Mouse (Mus musculus) CD4-positive helper T cell, adult 2 months (primary cell): ENCODE data around the gene Sphk2.
"Not testable (repeated sequence)": the region's sequence is repeated elsewhere in the genome, so short reads cannot be mapped to it uniquely, and the experiment has no call there.

ENCODE experiments used
- DNase-seq: peaks from one replicate; pipeline ENCODE4 v3.0.0-alpha.2; 2012; ENCODE audit warnings: low read depth, missing footprints, low spot score

The Sphk2 gene

GRCm38 (mm10) chr7:45693921-45694591 is 23.7 kb downstream of the Sphk2 start, which contains the start of gene Sec1:
Gene Sec1 (minus strand): TSS chr7:45694402.
- no peak for DNase-seq

DNA sequence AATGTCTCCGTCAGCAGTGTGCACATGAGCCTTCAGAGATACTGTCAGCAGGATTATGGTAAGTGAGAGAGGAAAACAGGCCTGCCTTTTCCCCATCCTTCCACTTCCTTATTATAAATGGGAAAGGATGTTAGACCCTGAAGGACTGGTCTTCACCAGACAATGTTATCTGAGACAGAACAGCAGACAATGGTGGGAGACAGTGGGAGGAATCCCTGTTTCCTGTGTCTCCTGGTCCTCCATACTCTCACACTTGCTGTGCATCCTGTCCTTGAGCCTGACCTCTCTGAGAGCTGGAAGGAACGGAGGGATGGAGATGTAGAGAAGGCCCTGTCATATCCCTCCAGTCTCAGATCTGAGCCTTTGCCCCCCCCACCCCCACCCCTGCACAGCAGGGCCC is 25.4 kb downstream of the Sphk2 start:
- no peak for DNase-seq

DNA sequence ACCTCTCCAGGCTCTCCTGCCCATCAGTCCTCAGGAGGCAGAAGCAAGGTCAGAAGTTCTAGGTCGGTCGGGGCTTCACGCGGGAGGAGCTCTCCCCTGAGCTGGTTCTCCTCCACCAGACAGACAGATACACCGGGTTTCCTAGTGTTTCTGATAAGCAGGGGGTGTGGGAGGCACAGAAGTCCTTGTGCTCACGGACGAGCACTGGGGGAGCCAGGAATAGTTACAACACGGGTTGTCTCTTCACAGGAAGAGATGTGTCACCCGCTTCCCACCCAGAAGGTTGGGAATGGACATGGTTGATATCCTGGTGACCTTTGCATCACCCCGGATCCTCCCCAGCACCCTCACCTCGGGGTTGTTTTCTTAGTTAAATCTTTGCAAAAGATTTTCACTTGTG is 28.0 kb downstream of the Sphk2 start:
- no peak for DNase-seq

- no peak for DNase-seq
Observed at GRCm38 (mm10) chr7:45689099-45689498, 28.7 kb downstream of the Sphk2 start.

GRCm38 (mm10) chr7:45686841-45687240 is 31.0 kb downstream of the Sphk2 start:
- peak; percentile 40 for DNase-seq

DNA sequence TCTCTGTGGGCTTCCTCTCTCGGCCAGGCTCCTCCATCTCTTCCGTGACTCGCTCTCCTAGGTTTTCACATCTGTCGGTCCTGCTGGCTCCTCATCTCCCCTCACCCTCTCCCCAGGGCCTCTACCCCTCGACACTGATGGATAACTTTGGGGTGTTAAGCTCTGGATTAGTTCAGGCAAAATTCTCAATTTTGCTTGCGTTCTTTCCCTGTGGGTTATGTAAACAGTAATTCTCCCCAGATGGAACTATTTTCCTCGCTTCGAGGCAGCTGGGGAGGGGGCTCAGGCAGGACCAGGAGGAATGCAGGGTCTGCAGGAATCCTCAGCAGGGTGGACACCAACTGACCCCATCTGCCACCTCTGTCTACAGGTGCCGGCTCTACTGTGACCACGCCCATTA is 32.0 kb downstream of the Sphk2 start:
- DNase-seq, result no peak

DNA sequence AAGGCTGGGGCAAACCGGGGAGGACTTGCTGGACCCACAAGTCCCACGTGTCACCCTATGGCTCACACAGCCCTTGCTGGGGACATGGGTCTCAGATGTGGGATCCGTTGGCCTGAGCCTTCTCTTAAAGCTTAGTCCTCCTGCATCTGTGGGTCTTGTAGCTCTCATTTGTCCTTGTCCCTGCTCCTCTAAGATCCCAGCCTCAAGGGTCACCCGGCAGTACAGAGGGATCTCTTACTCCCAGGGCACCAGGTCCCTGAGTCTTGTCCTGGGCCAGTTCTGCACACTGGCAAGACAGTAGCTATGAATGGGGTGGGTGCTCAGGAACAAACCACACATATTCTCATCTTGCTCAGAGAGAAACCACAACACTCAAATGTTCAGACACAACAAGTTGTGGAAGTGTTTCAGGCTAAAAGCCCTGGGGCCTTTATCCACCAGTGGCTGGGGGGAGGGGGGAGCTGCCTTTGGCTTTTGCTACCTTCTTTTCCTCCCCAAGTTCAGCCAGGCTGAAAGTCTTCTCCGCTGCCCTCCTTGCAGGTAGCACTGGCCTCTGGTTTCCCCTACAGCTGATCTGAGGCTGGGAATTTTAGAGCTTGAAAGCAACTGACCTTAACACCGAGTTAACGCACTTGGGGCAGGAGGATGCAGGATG is 34.3 kb downstream of the Sphk2 start, which contains the start of gene Ntn5:
TSS of gene Ntn5 (plus strand) at position 627 of the 655 bp plus-strand sequence.
- DNase-seq, result peak; percentile 41

DNA sequence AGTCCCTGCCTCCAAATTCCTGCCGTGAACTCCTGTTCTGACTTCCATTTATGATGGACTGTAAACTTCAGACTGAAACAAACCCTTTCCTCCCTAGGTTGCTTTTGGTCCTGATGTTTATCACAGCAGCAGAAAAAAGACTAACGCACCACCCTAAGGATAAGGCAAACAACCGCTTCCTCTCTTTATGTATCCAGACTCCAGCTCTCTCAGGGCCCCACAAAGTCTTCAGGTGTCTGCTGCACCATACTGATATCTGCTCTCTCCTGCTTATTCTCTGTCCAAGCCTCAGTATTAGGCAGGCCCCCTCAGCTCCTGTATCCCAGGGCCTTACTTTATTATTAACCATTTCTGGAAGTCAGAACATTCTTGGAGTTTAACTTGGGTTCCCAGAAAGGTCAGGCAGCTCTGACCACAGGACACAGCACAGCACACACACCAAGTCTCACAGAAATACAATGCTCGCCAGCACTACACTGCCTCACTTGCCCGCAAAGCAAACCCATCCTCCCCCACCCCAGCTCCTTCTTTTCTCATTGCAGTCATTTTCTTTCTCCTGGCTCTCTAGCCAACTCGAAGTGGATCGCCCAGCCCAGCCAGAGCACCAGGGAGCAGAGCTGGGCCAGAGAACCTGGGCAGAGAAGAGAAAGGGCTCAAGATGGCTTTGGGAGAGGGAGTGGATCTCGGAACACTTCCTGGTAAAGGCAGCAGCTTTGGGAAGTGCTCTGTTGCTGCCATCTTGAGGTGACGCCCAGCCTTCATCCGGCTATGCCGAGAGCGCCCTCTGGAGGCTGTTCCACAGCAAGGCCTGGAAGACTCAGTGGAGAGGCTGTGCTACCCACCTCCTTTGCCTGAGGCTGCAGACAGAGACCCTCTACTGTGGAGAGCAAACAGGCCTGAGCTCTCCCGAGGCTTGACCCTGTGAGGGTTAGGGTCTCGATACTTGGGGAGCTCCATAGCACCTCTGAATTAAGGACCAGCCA is 35.4 kb downstream of the Sphk2 start:
- peak; percentile 82 for DNase-seq

DNA sequence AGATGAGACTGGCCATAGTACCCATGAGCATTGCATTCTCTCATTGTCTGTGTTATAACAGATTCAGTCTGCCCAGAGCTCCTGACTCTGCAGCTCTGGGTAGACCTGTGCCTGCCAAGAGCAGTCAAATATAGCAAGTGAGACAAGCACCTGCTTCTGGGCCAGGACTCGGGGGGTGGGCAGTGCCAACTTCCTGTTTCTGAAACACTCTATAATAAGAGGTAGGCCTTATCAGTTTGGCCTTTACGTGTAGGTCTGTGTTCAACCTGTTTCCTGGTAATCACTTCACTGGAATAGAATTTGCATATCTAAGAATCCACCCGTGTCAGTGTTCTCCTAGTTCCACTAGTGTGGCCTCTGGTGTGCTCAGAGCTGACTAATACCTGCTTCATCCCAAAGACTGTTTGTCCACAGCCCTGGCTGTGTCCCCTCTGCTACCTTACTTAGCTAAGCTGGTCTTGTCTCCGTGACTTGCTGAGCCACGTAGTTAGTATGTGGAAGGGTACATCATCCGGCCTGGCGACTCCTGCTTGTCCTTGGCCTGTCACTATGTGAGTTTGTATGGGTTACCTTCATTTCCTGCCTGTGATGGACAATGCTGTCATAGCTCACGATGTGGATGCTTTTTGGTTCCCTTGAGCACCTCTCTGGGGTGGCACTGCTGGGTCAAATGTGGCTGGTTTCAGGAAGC is 36.6 kb downstream of the Sphk2 start:
- no peak for DNase-seq

DNA sequence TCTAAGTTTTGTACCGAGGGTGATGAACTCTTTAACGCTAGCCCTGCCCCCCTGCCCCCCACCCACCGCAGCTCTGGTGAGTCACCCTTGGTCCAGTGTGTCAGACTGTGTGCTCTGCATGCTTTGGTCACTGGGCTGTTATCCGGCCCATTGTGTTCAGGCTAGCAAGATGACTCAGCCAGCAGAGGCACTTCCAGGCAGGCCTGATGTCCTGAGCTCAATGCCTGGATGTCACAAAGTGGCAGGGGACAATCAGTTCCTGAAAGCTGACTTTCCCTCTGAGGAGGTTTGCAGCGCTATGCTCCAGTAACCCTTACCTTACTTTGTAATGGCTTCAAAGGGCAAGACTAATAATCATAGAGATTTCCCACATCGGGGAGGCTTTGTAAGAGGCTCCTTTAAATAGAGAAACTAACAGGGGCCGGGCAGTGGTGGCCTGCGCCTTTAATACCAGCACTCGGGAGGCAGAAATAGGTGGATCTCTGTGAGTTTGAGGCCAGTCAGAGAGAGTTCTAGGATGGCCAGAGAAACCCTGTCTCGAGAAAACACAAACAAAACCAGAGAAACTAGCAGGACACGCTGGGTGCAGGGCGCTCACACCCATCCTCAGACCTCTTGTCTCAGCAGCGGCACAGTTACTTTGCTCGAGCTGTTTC is 37.7 kb downstream of the Sphk2 start:
- DNase-seq, result no peak

DNA sequence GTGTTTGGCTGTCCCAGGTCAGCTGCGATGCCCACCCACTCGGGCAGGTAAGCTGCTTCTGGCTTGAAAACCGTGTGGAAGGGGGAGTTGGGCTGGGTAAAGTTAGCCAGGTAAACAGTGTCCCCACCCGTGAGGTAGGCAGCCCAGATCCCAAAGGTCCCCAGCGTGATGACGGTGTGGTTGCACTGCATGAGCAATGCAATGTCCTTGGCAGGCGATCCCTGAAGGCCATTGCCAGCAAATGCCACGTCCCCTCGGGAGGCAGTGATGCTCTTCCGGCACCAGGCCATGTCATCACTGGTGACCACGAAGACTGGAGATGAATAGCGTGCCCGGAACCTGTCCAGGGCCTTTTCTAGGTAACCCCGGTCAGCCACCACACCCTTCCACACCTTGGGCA is 39.3 kb downstream of the Sphk2 start:
- DNase-seq, result no peak

- no peak for DNase-seq
Observed at GRCm38 (mm10) chr7:45677627-45678295, 40.0 kb downstream of the Sphk2 start.

GRCm38 (mm10) chr7:45668921-45669320 is 48.9 kb downstream of the Sphk2 start:
- no peak for DNase-seq

DNA sequence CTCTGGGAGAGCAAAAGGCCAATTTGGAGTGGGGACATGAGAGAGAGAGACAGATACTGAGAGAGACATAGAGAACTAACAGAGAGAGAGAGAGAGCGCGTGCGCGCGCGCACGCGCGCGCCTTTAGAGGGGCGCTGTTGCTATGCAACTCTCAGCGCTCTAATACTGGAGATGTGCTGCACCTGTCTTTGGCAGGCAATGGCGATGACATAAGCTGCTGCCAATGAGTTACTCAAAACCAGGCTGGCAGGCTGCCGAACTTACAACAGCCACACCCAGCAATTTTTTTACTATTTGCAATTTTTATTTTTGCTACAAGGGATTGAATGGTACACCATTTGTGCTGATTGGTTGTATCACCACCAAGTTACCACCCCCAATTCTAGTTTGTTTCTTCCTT is 50.0 kb downstream of the Sphk2 start:
- no peak for DNase-seq

DNA sequence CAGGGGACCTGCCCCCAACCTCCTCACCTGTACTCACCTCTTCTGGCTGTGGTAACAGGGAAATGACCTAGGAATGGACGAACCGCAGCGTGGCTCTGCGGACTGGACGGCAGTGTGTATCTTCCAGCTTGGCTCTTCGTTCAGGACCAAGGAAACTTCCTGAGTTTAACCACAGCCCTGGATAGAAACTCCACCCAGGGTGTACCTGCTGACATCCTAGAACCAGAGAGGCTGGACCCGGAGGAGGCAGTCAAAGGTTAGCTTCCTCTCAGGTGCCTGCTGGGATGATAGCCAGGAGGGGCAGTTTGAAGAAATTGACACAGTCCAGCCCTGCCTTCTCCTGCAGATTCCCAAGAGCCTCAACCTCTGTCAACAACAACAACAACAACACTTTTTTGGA is 51.6 kb downstream of the Sphk2 start, which contains the start of gene Fut2:
TSS of gene Fut2 (minus strand) at position 234 of the 400 bp plus-strand sequence.
- no peak for DNase-seq

DNA sequence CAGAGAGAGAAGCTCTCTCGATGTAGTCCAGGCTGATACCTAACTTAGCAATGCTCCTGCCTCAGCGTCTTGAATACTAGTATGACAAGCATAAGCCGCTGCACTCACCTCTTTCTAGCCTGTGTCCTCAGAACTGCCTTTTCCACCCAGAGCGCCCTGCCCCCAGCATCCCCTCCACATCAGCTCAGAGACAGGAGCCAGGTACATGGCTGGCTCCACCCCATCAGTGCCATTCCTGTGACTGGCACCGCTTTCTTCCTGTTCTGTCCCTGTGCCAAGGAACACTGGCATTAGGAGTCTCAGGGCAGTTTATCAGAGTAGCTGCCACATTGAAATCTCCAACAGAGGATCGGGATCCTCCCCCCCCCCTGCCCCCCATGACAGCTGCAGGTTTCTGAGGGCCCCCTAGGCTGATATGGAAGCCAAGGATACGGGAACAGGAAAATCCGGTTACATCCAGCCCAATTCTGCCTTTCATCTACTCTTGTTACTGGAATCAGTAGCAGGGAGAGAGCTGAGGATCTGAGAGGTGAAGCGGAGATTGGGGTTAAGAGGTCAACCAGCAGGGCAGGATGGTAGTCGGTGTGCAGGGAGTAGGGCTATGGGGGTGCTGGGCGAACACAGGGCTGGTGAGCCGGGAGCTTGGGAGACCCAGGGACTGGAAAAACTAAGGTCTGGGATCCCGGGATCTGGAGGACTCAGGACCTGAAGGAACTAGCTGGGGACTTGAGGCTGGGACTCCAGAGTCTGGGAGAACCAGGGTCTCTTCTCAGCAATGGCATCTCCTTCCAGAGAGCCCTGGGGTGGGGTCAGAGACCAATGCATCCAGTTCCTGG is 52.3 kb downstream of the Sphk2 start:
- no peak for DNase-seq

- not testable (repeated sequence) for DNase-seq
Observed at GRCm38 (mm10) chr7:45661702-45662101, 56.1 kb downstream of the Sphk2 start.

- DNase-seq, result no peak
Observed at GRCm38 (mm10) chr7:45660746-45661478, 56.9 kb downstream of the Sphk2 start.
